Mouse (Mus musculus): ENCODE data around the gene Irf2. TPM values are rescaled to one million over a fixed set of nuclear protein-coding genes. Genes with fewer than 3 reads are reported as not detected.

Irf2 gene
- polyA plus RNA-seq, 1 experiment from 2014 or later = 15.3 TPM

DNA sequence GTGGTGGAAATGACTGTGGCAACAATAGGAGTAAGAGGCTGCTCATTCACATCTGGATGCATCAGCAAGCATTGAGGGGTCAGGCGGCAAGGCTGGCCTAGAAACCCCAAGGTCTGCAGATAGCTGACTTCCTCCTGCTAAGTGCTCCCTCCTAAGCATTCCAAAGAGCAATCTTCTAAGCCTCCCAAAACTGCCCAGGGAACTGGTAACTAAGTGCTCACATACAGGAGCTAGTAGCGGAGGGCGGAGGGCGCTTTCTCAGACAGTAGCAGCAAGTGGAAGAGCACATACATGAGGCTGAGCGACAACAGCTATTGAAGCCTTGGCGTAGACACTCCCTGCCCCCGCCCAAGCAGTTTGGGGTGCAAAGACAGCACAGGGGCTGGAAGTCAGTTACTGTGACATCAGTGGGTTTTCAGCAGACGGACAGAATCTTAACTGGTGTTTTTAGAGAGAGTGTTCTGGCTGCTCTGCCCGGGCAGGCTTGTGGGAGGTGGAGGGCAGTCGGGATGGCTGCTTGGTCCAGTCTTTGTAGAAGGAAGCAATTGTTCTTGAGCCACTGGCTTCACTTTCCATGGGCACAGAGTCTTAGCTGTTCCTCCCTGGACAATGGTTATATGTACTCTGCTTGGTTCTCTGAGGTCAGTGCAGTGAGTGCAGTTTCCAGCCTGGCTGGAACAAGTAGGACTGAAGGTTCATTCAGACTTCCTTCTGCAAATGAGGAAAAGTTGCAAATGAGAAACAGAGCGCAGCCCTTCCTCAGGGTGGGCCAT lies 30.1 kb downstream of the Irf2 start:
- DNase-seq (ENCODE audit: low spot score) (peak; percentile 41), ATAC-seq (ENCODE audit: insufficient number of reproducible peaks, low FRiP score, low TSS enrichment, low read depth) (no peak)
- 0 out of 2 replicates have a peak, but pooled peaks cover 12% of the 10 kb centered on the region for H3K4me1 ChIP-seq (ENCODE audit: control insufficient read depth, insufficient read depth, low read length)
- no peaks in the 10 kb centered on the region for H3K9me3 ChIP-seq (ENCODE audit: control insufficient read depth, low read length)
- no peak overlapping the region for H3K9ac ChIP-seq (ENCODE audit: low read length)
- 78% methylated on average over 11 of the region's 11 CpGs for WGBS
- H3K27ac ChIP-seq (replicated peaks; ENCODE audit: low read depth, low read length) = peak overlapping the region; percentile 25; the same call in 1 of the 2 replicates
- no peaks in the 10 kb centered on the region for H3K36me3 ChIP-seq (ENCODE audit: control insufficient read depth, insufficient read depth, low read length)
- no peaks in the 10 kb centered on the region for H3K27me3 ChIP-seq (ENCODE audit: control insufficient read depth, insufficient read depth, low read length)
- no peak overlapping the region for H3K4me3 ChIP-seq (ENCODE audit: low read depth, low read length)
- H3K4me2 ChIP-seq (ENCODE audit: low read depth, severe bottlenecking) = no peak overlapping the region

DNA sequence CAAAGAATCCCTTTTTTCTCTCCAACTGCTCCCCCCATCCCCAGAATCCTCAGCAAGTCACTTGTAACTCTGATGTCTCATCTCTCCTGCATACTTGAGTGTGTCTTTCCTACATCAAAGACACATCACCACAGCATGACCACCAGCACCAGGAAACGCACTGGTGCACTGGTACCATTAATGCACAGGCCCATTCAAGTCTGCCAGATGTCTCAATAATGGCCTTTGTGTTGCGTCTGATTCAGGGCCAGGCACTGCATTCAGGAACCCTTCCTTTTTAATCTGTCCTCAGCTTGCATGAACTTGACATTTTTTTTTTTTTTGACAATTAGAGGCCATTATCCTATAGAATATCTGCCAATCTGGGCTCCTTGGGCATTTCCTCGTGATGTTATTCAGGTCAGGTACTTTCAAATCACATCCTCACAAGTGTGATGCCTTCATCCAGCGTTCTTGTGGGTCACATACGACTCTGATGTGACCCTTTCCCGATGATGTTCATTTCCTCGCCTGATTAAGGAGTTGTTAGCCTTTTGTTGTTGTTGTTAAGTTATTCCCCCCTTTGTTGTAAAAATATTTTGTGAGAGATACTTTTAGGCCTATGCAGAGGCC lies 31.5 kb downstream of the Irf2 start:
- H3K36me3 ChIP-seq (ENCODE audit: control insufficient read depth, insufficient read depth, low read length) = no peaks in the 10 kb centered on the region
- ATAC-seq (ENCODE audit: insufficient number of reproducible peaks, low FRiP score, low TSS enrichment, low read depth) = no peak
- H3K27ac ChIP-seq (replicated peaks; ENCODE audit: low read depth, low read length) = no peak overlapping the region
- no peak overlapping the region for H3K9ac ChIP-seq (ENCODE audit: low read length)
- 0 out of 2 replicates have a peak, but pooled peaks cover 12% of the 10 kb centered on the region for H3K4me1 ChIP-seq (ENCODE audit: control insufficient read depth, insufficient read depth, low read length)
- WGBS = 72% methylated on average over 7 of the region's 7 CpGs
- no peaks in the 10 kb centered on the region for H3K9me3 ChIP-seq (ENCODE audit: control insufficient read depth, low read length)
- DNase-seq (ENCODE audit: low spot score) = no peak
- H3K4me3 ChIP-seq (ENCODE audit: low read depth, low read length) = no peak overlapping the region
- H3K27me3 ChIP-seq (ENCODE audit: control insufficient read depth, insufficient read depth, low read length) = no peaks in the 10 kb centered on the region
- no peak overlapping the region for H3K4me2 ChIP-seq (ENCODE audit: low read depth, severe bottlenecking)

DNA sequence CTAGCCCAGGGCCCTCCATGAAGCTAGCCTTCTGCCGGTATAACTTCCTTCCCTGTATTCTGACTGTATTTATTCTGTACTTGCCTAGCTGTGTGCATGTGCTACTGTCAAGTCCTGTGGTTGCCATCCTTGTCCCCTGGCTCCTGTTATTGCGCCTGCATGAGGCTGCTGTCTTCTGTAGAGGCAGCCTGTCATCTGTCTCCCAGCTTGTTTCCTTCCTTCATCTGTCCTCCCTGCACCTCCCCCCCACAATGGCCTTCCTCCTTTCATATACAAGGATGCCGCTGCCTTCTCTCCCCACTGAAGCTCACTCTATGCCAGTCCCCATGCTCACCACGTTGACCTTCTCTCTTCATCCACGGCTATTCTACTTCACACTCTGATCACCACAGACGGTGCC lies 33.3 kb downstream of the Irf2 start:
- Histone ChIP-seq H3K27me3 (ENCODE audit: control insufficient read depth, insufficient read depth, low read length) (no peaks in the 10 kb centered on the region), H3K9ac (ENCODE audit: low read length) (no peak overlapping the region), H3K36me3 (ENCODE audit: control insufficient read depth, insufficient read depth, low read length) (no peaks in the 10 kb centered on the region), H3K9me3 (ENCODE audit: control insufficient read depth, low read length) (no peaks in the 10 kb centered on the region), H3K4me2 (ENCODE audit: low read depth, severe bottlenecking) (no peak overlapping the region), H3K4me1 (ENCODE audit: control insufficient read depth, insufficient read depth, low read length) (0 out of 2 replicates have a peak, but pooled peaks cover 12% of the 10 kb centered on the region), H3K4me3 (ENCODE audit: low read depth, low read length) (no peak overlapping the region), H3K27ac (replicated peaks; ENCODE audit: low read depth, low read length) (no peak overlapping the region)
- ATAC-seq (ENCODE audit: insufficient number of reproducible peaks, low FRiP score, low TSS enrichment, low read depth) (no peak), DNase-seq (ENCODE audit: low spot score) (no peak)
- WGBS = 89% methylated on average over 6 of the region's 6 CpGs

DNA sequence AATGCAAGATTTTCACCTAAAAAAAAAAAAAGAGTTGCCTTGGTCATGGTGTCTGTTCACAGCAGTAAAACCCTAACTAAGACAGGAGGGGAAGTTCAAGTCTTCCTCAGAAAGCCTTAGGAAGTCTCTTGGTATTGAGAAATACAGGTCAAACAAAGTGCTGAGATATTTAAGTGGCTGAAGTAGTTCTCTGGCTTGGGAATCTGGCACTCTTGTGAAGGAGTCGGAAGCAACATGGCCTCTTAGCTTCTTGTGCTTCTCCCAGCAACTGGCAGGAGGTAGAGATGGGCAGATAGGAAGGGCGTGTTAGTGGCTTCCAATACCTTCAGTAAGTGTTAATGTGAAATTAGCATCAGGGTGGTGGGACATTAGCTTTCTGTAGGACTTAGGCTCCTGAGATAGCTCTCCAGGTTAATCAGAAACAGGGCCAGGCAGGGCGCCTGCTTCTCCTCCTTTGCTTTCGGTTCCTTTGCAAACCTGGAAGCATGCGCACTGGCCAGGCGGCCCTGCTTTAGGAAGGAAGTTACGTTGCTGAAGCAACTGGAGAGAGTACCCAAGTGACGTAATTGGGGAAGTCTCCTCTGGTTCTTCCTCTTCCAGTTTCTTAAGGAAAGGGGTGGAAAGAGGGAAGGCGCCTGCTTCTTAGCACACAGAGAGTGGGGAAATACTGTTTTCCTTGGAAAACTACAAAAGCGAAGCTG lies 38.4 kb downstream of the Irf2 start:
- Histone ChIP-seq H3K27me3 (ENCODE audit: control insufficient read depth, insufficient read depth, low read length) (no peaks in the 10 kb centered on the region), H3K4me1 (ENCODE audit: control insufficient read depth, insufficient read depth, low read length) (no peaks in the 10 kb centered on the region), H3K4me3 (ENCODE audit: low read depth, low read length) (no peak overlapping the region), H3K4me2 (ENCODE audit: low read depth, severe bottlenecking) (no peak overlapping the region), H3K9me3 (ENCODE audit: control insufficient read depth, low read length) (no peaks in the 10 kb centered on the region), H3K36me3 (ENCODE audit: control insufficient read depth, insufficient read depth, low read length) (no peaks in the 10 kb centered on the region), H3K27ac (replicated peaks; ENCODE audit: low read depth, low read length) (no peak overlapping the region), H3K9ac (ENCODE audit: low read length) (no peak overlapping the region)
- no peak for DNase-seq (ENCODE audit: low spot score)
- ATAC-seq (ENCODE audit: insufficient number of reproducible peaks, low FRiP score, low TSS enrichment, low read depth) = no peak
- 85% methylated on average over 10 of the region's 10 CpGs for WGBS

DNA sequence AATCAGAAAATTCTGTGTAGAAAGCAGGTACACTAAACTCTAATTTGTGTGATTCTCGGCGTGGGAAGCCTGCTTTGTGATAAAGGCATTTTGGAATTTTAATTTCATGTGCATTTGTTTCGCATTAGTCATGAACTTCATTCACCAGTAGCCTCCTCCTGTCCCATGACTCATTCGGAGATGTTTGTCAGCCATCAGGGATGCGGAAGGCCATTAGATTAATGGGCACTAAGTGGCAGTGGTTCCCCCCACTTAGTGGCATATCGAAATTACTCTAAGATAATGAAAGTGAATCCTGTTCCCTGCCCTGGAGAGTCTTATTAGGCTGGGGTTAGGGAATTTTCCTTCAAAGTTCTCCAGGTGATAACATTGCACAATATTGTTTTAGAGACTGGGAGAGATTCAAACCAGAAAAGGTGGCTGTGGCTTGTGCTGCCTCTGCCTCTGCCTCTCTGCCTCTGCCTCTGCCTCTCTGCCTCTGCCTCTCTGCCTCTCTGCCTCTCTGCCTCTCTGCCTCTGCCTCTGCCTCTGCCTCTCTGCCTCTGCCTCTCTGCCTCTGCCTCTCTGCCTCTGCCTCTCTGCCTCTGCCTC lies 41.6 kb downstream of the Irf2 start:
- Histone ChIP-seq H3K27me3 (ENCODE audit: control insufficient read depth, insufficient read depth, low read length) (no peaks in the 10 kb centered on the region), H3K4me2 (ENCODE audit: low read depth, severe bottlenecking) (no peak overlapping the region), H3K9ac (ENCODE audit: low read length) (no peak overlapping the region), H3K36me3 (ENCODE audit: control insufficient read depth, insufficient read depth, low read length) (no peaks in the 10 kb centered on the region), H3K9me3 (ENCODE audit: control insufficient read depth, low read length) (no peaks in the 10 kb centered on the region), H3K4me3 (ENCODE audit: low read depth, low read length) (no peak overlapping the region), H3K27ac (replicated peaks; ENCODE audit: low read depth, low read length) (no peak overlapping the region), H3K4me1 (ENCODE audit: control insufficient read depth, insufficient read depth, low read length) (no peaks in the 10 kb centered on the region)
- no peak for ATAC-seq (ENCODE audit: insufficient number of reproducible peaks, low FRiP score, low TSS enrichment, low read depth)
- no peak for DNase-seq (ENCODE audit: low spot score)
- 76% methylated on average over 6 of the region's 6 CpGs for WGBS

DNA sequence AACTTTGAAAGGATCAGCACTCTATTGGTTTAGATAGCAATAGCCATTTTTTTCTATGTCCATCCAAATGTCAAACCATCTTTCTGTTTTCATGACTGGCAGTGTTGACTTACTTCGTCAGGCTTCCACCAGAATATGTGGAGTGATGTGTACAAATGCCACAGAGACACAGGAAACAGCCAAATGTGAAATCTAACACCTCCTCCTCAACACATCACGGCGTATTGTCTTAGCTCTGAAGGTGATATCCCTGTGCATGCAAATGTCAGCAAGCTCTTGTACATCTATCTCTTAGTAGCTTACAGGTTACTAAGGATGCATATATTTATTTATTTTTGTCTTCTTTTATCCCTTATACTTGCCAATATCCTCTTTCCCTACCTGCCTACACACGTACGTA lies 42.7 kb downstream of the Irf2 start:
- no peak overlapping the region for H3K27ac ChIP-seq (replicated peaks; ENCODE audit: low read depth, low read length)
- H3K4me1 ChIP-seq (ENCODE audit: control insufficient read depth, insufficient read depth, low read length) = no peaks in the 10 kb centered on the region
- ATAC-seq (ENCODE audit: insufficient number of reproducible peaks, low FRiP score, low TSS enrichment, low read depth) (no peak), DNase-seq (ENCODE audit: low spot score) (no peak)
- 93% methylated on average over 5 of the region's 5 CpGs for WGBS
- H3K4me2 ChIP-seq (ENCODE audit: low read depth, severe bottlenecking) = no peak overlapping the region
- H3K36me3 ChIP-seq (ENCODE audit: control insufficient read depth, insufficient read depth, low read length) = no peaks in the 10 kb centered on the region
- no peaks in the 10 kb centered on the region for H3K27me3 ChIP-seq (ENCODE audit: control insufficient read depth, insufficient read depth, low read length)
- H3K9me3 ChIP-seq (ENCODE audit: control insufficient read depth, low read length) = no peaks in the 10 kb centered on the region
- no peak overlapping the region for H3K9ac ChIP-seq (ENCODE audit: low read length)
- no peak overlapping the region for H3K4me3 ChIP-seq (ENCODE audit: low read depth, low read length)

DNA sequence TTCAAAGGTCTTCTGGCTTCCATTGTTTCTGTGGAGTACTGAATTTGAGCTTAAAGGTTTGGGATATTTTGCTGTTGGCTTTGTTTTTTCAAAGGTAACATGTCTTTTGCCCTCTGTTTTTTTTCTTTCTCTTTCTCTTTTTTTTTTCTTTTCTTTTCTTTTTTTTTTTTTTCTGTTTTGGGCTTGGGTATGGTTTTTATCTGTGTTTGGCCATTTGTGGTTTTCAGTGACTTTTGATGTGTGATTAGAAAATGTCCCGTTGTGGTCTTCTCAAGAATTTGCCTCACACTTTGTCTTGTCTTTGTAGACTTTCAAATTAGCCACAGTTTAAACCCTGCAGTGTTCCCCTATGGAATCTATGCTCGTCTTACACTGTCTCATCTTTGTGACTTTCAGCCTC lies 45.5 kb downstream of the Irf2 start:
- no peaks in the 10 kb centered on the region for H3K27me3 ChIP-seq (ENCODE audit: control insufficient read depth, insufficient read depth, low read length)
- H3K4me2 ChIP-seq (ENCODE audit: low read depth, severe bottlenecking) = no peak overlapping the region
- ATAC-seq (ENCODE audit: insufficient number of reproducible peaks, low FRiP score, low TSS enrichment, low read depth) (no peak), DNase-seq (ENCODE audit: low spot score) (no peak)
- no peak overlapping the region for H3K27ac ChIP-seq (replicated peaks; ENCODE audit: low read depth, low read length)
- no peaks in the 10 kb centered on the region for H3K36me3 ChIP-seq (ENCODE audit: control insufficient read depth, insufficient read depth, low read length)
- no peak overlapping the region for H3K9ac ChIP-seq (ENCODE audit: low read length)
- 62% methylated on average over 2 of the region's 2 CpGs for WGBS
- no peak overlapping the region for H3K4me3 ChIP-seq (ENCODE audit: low read depth, low read length)
- H3K9me3 ChIP-seq (ENCODE audit: control insufficient read depth, low read length) = no peaks in the 10 kb centered on the region
- H3K4me1 ChIP-seq (ENCODE audit: control insufficient read depth, insufficient read depth, low read length) = no peaks in the 10 kb centered on the region

DNA sequence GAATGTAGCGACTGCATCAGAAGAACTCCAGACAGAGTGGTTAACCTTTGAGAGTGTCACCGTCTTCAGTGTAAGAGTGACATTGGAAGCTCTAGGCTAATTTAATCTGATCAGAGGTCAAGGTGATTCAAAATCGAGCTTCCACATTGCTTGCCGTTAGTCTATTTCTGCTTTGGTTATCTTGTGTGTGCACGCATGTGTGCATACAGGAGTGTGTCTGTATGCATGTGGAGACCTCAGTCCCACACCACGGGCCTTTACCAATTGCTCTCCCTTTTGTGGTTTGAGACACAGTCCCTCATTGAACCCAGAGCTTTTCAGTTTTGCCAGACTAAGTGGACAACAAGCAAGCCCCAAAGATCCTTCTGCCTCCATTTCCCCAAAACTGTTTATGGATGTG lies 46.4 kb downstream of the Irf2 start:
- 71% methylated on average over 6 of the region's 6 CpGs for WGBS
- no peak for DNase-seq (ENCODE audit: low spot score)
- H3K27ac ChIP-seq (replicated peaks; ENCODE audit: low read depth, low read length) = no peak overlapping the region
- no peak for ATAC-seq (ENCODE audit: insufficient number of reproducible peaks, low FRiP score, low TSS enrichment, low read depth)
- H3K4me1 ChIP-seq (ENCODE audit: control insufficient read depth, insufficient read depth, low read length) = no peaks in the 10 kb centered on the region
- H3K36me3 ChIP-seq (ENCODE audit: control insufficient read depth, insufficient read depth, low read length) = no peaks in the 10 kb centered on the region
- H3K9me3 ChIP-seq (ENCODE audit: control insufficient read depth, low read length) = no peaks in the 10 kb centered on the region
- no peak overlapping the region for H3K4me2 ChIP-seq (ENCODE audit: low read depth, severe bottlenecking)
- no peak overlapping the region for H3K4me3 ChIP-seq (ENCODE audit: low read depth, low read length)
- no peaks in the 10 kb centered on the region for H3K27me3 ChIP-seq (ENCODE audit: control insufficient read depth, insufficient read depth, low read length)
- no peak overlapping the region for H3K9ac ChIP-seq (ENCODE audit: low read length)
